Mouse (Mus musculus) heart, postnatal 14 days (tissue): ENCODE data around the gene Lmntd1. TPM values are rescaled to one million over a fixed set of nuclear protein-coding genes. Genes with fewer than 3 reads are reported as not detected.

Experiments
- DNase-seq, 2 experiments: peaks; one replicate each; pipeline ENCODE4 v3.0.0; 2021 to 2022
- intact Hi-C: fragments of 180-260 bp; cut with DNase I; formaldehyde crosslinking; loops from one replicate; pipeline ENCODE4 v1.15.1; 2025
- total RNA-seq, 2 experiments: library from RNA; stranded (reverse); gene quantifications; 2 replicates each; pipeline ENCODE4 v1.2.3; 2021

Gene Lmntd1
- total RNA-seq, 2 experiments from 2014 or later = 0.59 to 1.4 TPM

DNA sequence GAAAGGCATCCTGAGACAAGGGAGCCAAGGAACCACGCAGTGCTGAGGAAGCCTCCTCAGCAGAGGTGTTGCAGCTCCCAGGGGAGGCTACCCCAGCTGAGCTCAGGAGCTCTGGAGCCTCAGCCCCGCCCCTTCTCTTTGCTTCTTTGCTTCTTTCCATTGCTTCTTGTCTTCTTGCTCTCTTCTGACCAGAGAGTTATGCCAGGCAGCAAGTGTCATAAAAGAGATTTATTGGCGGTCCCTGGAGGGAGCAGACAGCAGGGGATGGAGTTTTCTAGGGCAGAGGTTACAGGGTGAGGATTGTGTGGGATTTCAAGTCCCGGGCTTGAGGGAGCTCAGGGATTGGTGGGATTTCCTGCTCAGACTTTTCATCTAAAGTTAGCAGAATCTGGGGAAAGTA, 213.0 kb downstream of the Lmntd1 start:
- intact Hi-C loops = loop anchor here (5.0 kb wide), 1 partner anchor 44 kb away; no protein-coding TSS in a partner anchor
- no peak for DNase-seq

DNA sequence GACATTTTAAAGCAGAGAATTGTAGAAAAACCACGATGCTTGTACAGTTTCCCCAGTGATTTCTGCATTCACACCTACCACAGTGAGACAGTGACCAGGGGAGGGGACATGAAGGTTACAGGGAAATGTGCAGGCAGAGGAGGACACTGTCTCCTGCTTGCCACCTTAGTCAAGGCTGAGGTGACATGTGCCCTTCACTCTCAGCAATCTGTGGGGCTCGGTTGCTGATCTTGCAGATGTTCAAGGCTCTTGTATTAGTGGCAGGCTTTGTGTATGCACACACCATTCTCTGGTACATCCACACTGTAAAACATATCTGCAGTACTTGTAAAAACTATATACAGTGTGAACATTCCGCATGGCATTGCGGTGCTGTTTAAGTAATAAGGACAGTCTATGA, 216.2 kb downstream of the Lmntd1 start:
- intact Hi-C loops = no loop called here

DNA sequence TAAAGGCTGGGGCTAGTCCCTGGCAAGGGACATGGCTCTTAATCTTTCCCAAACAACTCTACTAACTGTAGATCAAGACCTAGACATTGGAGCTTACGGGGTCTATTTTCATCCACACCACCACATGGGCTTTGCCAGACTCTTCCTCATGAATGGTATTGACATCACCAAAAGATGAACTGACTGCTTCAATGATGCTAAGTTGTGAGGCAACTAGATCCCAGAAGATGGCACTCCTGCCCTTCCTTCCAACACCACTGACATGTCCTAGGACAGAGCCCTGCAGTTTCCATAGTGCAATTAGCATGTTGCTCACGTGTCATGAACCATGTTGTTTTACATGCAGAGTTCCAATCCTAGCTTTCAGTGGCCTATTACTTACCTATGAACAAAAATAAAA, 217.6 kb downstream of the Lmntd1 start:
- intact Hi-C loops = no loop called here
- DNase-seq = no peak

More for the DNA sequence above, 216.2 kb downstream of the Lmntd1 start:
- no peak for DNase-seq

DNA sequence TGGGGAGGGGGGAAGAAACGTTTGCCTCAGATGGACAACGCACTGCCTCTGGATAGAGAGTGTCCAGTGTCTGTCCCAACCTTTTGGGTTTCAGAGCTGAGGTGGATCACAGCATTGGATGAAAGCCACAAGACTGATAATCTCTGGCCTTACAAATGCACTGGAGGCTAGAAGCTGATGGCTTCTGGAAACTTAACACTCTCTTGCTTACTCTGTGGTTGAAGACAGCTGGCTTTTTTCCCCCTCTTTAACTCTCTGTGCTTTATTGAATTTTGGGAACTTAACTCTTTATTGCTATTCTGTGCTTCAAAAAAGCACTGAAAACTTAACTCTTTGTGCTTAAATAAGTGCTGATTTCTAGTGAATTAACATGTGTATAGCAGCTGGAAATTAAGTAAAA, 223.7 kb downstream of the Lmntd1 start:
- DNase-seq = no peak
- intact Hi-C loops = no loop called here

DNA sequence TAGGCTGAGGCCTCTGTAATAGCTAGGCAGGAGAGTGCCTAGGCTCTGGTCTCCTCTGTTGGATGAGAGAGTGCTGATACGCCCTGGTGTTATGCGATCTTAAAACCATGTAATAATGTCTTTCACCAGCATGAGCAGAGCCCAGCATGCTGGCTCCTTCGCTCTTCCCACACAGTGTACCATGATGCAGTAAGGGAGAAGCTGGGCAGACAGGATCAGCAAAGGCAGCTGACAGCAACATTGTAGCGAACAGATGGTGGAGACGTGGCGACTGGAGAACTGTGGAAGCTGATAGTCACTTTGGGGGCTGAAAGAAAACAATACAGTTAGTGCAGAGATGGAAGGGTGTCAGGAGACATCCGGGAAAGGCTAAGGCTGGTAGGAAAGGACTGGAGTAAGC, 224.2 kb downstream of the Lmntd1 start:
- peak in 1 of 2 experiments; percentile 35 for DNase-seq
- intact Hi-C loops = no loop called here

GRCm38 (mm10) chr6:145387378-145387777, 226.7 kb downstream of the Lmntd1 start:
- DNase-seq = no peak
- intact Hi-C loops = no loop called here

DNA sequence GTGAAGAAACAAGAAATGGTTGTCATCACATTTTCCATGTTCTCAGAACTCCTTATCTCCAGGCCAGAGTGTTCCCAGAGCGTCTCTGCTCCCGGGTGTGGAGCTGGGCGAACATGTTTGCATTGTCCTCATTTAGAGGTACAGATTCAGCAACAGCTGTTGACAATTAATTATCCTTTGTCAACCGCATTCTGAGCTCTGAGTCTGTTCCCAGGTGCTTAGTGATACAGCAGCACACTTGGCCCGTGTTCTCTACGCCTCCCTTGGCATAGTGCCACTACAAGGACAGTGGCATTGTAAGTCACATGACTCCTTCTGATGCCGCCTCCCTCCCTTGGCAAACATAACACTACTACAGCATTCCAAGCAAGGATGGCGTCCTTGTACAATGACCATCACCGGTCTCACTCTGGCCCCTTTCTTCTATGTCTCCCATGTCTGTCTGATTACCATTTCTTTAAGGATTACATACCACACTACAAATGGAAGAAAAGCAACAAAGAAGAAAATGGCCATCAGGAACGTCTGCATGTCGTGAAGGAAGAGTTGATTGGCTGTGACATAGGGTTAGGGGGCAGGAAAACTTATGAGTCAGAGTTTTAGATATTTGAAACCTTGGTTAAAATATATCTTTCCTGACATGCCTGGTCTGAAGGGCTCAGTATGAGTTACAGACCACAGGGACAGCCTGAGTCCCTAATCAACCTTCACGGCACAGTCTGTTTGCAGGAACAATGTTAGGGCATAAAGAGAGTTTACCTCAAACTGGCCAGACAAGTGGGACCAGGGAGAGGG, 231.3 kb downstream of the Lmntd1 start:
- intact Hi-C loops = no loop called here
- DNase-seq = peak in 1 of 2 experiments; percentile 42

DNA sequence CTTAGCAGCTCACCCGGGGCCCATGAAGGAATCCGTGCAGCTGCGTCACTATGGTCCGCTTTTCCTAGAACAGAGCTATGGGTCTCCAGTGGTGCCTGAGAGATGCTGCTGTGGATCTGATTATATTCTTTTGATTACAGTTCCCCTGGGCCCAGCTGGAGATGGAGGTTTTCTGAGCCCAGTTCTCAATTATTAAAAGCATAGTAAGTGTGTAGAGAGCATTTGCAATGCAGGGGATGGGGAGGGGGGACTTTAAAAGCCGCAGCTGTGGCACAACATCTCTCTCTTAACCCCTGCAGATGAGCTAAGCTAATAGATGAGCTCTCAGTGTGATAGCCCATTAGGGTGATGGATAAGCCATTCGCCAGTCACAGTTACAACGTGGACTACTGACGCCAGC, 233.2 kb downstream of the Lmntd1 start:
- no peak for DNase-seq
- intact Hi-C loops = no loop called here

- intact Hi-C loops = no loop called here
- DNase-seq = no peak
These were observed 234.9 kb downstream of the Lmntd1 start for GRCm38 (mm10) chr6:145379175-145379574.

DNA sequence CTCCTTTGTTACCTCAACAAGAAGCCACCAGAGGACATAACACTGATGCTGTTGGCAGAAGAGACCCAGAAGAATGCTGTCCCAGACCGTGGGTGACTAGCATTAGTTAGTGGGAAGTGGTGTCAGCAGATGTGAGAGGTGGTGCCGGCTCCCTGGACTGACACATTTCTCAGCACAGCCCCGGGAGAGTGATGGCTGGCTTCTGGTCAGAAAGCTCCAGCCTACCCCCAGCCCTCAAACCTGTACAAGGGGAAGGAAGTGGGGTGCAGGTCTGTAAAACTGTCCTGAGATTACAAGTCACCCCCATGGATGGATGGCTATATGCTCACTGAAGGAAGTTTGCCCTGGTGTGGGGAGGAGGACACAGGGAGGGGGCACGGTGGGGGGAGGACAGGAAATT, 235.4 kb downstream of the Lmntd1 start:
- DNase-seq = no peak
- intact Hi-C loops = no loop called here

GRCm38 (mm10) chr6:145374372-145374771, 239.7 kb downstream of the Lmntd1 start:
- intact Hi-C loops = no loop called here
- DNase-seq = no peak

DNA sequence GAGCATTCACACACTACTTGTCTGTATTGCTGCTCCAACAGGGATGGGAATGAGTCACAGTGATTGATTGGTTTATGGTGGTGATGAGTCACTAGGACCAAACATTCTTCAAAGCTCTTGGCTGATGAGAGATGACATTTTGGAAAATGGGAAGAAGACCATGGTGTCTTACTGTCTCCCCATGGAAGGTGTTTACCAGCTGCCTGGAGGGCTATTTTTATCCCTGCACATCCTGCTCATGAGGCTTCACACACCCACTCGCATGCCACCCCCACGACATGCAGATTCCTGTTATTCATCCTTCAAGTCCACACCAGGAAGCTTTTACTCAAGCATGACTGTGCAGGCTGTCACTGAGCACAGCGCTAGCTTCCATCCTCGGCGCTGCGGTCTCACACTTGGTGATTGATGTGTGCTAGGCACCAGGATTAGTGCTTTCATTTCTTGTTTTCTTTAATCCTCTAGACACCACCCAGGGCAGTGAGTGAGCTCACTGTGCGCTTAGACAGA, 240.4 kb downstream of the Lmntd1 start:
- DNase-seq = no peak
- intact Hi-C loops = no loop called here

- intact Hi-C loops = no loop called here
- DNase-seq = no peak
These were observed 242.1 kb downstream of the Lmntd1 start for GRCm38 (mm10) chr6:145372066-145372465.

DNA sequence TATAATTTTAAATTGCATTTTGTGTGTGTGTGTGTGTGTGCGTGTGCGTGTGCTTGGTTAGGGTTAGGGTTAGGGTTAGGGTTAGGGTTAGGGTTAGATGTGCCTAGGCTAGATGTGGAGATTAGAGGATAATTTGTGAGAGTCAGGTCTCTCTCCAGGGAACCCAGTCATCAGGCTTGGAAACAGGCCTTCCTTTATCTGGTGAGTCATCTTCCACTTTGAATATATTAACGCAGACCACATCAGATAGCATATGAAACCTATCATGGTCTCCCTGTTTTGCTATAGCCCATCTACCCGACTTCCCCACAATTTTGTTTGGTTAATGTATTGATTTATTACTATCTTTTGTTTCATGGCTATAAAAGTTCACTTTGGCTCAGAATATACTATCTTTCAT, 242.5 kb downstream of the Lmntd1 start:
- no peak for DNase-seq

DNA sequence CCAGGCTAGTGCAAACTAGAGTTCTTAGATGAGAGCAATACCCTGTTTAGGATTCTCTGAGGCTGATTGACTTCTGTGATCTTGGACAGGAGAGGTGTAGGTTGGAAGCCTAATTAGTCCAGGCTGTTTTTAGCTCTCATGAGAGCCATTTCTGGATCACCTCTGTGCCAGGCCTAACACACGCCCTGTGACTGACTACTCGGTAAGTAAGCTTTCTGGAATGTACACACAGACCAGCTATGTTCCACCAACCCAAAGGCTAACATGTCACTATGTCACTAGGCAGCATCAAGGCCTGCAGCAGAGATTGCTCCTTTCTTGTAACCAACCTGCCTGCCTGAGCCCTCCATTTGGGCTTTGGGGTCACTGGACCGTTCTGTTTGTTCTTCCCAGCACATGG, 243.8 kb downstream of the Lmntd1 start:
- no peak for DNase-seq
- intact Hi-C loops = no loop called here

More for the DNA sequence above, 242.5 kb downstream of the Lmntd1 start:
- intact Hi-C loops = no loop called here

DNA sequence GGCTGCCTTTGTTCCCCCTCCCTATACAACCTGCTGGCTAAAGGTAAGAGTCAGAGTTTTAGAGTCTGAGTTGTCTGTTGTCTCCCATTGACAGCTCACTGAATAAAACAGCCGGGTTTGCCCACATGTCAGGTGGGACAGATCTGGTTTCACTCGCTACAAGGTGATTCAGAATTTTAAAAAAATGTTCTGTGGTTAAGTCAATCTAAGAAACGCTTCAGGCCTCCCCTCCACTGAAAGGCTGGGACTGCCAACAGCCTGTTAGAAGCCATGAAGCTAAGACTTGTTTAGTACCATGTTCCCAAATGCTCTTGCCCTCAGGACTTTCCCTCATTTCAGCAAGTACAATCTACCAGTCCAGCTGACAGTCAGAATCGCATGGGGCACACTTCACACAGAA, 244.8 kb downstream of the Lmntd1 start:
- intact Hi-C loops = no loop called here

GRCm38 (mm10) chr6:145366488-145366887, 247.6 kb downstream of the Lmntd1 start:
- intact Hi-C loops = no loop called here
- DNase-seq = no peak

More for the DNA sequence above, 244.8 kb downstream of the Lmntd1 start:
- DNase-seq = no peak

GRCm38 (mm10) chr6:145363698-145364097, 250.4 kb downstream of the Lmntd1 start:
- intact Hi-C loops = no loop called here
- DNase-seq = no peak

DNA sequence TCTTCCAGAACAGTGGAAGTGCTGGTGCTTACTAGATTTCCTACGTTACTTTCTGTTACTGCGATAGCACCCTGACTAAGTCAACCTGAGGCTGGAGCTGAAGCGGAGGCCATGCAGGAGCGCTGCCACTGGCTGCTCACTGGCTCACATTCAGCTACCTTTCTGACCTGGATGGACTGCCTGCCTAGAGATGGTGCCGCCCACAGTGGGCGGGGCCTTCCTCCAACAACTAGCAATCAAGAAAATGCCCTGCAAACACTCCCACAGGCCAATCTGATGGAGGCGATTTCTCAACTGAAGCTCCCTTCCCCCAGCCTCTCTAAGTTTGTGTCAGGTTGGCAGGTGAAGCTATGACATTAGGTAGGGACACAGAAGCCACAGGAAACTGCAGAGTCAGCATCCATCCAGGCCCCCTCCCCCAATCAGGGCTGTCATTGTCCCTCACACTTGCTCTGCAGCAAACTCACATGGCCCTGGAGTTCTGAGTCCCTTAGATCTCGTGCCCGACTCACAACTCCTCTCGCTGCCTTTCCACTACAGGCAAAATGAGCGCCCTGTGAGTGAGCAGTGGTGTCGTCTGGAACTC, 252.9 kb downstream of the Lmntd1 start:
- intact Hi-C loops = loop anchor here (2.0 kb wide), 1 partner anchor 464 kb away; no protein-coding TSS in a partner anchor
- no peak for DNase-seq

DNA sequence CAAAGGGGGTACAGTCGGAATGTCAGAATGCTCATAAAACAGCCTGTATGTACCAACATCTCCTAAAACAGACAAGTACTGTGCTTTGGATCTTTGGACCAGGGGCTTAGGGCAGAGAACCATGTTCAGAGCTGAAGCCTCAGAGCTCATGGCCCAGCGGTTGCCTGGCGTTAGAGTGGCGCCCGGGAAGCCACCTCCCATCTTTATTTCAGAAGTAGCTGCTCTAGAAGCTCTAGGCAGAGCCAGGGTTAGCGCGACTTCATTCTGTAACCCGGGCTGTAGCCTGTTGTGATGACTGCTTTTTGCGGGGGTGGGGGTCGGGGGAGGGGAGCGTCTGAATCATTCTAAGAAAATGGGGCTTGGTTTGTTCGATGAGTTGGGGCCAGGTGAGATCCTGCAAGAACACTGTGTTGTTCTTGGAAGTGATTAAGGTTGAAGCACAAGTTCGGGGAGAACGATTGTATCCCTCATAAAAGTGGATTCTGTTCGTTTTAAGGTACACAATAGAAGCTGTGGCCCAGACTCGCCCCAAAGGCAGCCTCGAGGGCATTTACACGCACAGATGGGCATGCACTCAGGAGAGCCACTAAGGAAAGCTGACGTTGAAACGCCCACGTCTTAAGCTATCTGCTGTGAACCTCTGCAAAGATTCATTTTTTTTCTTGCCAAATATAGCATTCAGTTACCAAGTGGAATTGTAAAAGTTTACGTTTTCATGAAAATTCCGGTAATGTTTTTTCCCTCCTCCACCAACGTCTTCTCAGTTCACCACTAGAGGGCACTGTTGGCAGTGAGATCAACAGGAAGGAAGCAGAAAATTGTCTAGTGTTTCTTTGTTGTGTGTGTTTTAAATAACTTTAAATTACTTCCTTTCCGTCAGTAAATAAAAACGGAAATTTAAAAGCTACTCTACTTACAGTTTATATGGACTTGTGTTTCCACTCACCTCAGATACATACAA, 254.4 kb downstream of the Lmntd1 start:
- intact Hi-C loops = loop anchor here (1.0 to 5.0 kb wide), 3 partner anchors 43 to 465 kb away; no protein-coding TSS in a partner anchor

More for the DNA sequence above, 254.4 kb downstream of the Lmntd1 start:
- DNase-seq = peak; percentile 57 to 77
